Mouse (Mus musculus) retina, postnatal 1 day (tissue): ENCODE measurements at regions not wholly inside any gene's neighbourhood (a gene's known extent, or its start where the extent isn't known, plus 50 kb on each side); places are given as distances from the start of the nearest gene placed in this dataset.
"Not testable (repeated sequence)": the region's sequence is repeated elsewhere in the genome, so short reads cannot be mapped to it uniquely, and the experiment has no call there.

ENCODE experiments used
- DNase-seq: peaks from one replicate; pipeline ENCODE4 v3.0.0-alpha.2; 2012

- DNase-seq = not testable (repeated sequence)
Observed at GRCm38 (mm10) chr15:11461575-11461974, 62.1 kb upstream of the Tars start.

- DNase-seq = no peak
Observed at GRCm38 (mm10) chr15:11459306-11459705, 59.8 kb upstream of the Tars start.

- DNase-seq = no peak
Observed at GRCm38 (mm10) chr15:11457278-11457677, 57.8 kb upstream of the Tars start.

GRCm38 (mm10) chr15:11455982-11456381 is 56.5 kb upstream of the Tars start:
- no peak for DNase-seq

- DNase-seq = no peak
Observed at GRCm38 (mm10) chr15:11455366-11455785, 55.9 kb upstream of the Tars start.

GRCm38 (mm10) chr15:11453997-11454396 is 54.5 kb upstream of the Tars start:
- no peak for DNase-seq

- DNase-seq = no peak
Observed at GRCm38 (mm10) chr15:11451635-11452034, 52.2 kb upstream of the Tars start.
